Mouse (Mus musculus) embryonic facial prominence, embryonic 12.5 days (tissue): ENCODE measurements around the gene Tent5b. TPM values are rescaled to one million over a fixed set of nuclear protein-coding genes. Genes with fewer than 3 reads are reported as not detected.
"Not testable (repeated sequence)": the region's sequence is repeated elsewhere in the genome, so short reads cannot be mapped to it uniquely, and the experiment has no call there.

Experiments
- ATAC-seq: fragments of 200-750 bp; cut with Nextera tagmentation; 2 replicates; pipeline ENCODE4 v1.8.0; 2017; ENCODE audit not compliant: insufficient number of reproducible peaks, insufficient read depth, low FRiP score, low TSS enrichment
- H3K27ac ChIP-seq: fragments of 300-500 bp; sonication (generic); 2 replicates; pipeline ENCODE4 v1.5.1; 2016; ENCODE audit warnings: mild to moderate bottlenecking
- H3K27me3 ChIP-seq: fragments of 300-500 bp; sonication (generic); 2 replicates; pipeline ENCODE4 v1.6.1; 2016; ENCODE audit warnings: mild to moderate bottlenecking, moderate library complexity
- H3K36me3 ChIP-seq: fragments of 300-500 bp; sonication (generic); 2 replicates; pipeline ENCODE4 v1.6.1; 2016; ENCODE audit warnings: mild to moderate bottlenecking
- H3K4me1 ChIP-seq: fragments of 300-500 bp; sonication (generic); 2 replicates; pipeline ENCODE4 v1.6.1; 2016
- H3K4me2 ChIP-seq: fragments of 300-500 bp; sonication (generic); replicated peaks from 2 replicates; pipeline ENCODE4 v1.6.1; 2016; ENCODE audit warnings: mild to moderate bottlenecking, moderate library complexity
- H3K4me3 ChIP-seq: fragments of 300-500 bp; sonication (generic); 2 replicates; pipeline ENCODE4 v1.5.1; 2016; ENCODE audit warnings: mild to moderate bottlenecking
- H3K9ac ChIP-seq: fragments of 300-500 bp; sonication (generic); 2 replicates; pipeline ENCODE4 v1.6.1; 2016; ENCODE audit warnings: mild to moderate bottlenecking, moderate library complexity
- H3K9me3 ChIP-seq: fragments of 300-500 bp; sonication (generic); 2 replicates; pipeline ENCODE4 v1.6.1; 2016; ENCODE audit warnings: mild to moderate bottlenecking, moderate library complexity
- WGBS: fragments of 180-500 bp; shearing (Covaris S2); methylation state at CpG from one replicate; pipeline ENCODE4 v1.1.7; 2016; 5-methylcytosine and 5-hydroxymethylcytosine counted together
- polyA plus RNA-seq: library from polyadenylated mRNA; unstranded; fragments of >200 nt; fragmentation: Nextera tagmentation; extraction: Ambion mirVana; gene quantifications from 2 replicates; pipeline ENCODE4 v1.2.1, GENCODE M21; 2016

The Tent5b gene
- polyA plus RNA-seq, 1 experiment from 2014 or later: 2.1 TPM

- no peaks in the 10 kb centered on the region for H3K4me1 ChIP-seq
- peaks cover 30% of the 10 kb centered on the region for H3K27me3 ChIP-seq
- no peak for ATAC-seq
- H3K9ac ChIP-seq: no peak overlapping the region
- H3K4me3 ChIP-seq: no peak overlapping the region
- H3K9me3 ChIP-seq: no peaks in the 10 kb centered on the region
- WGBS: 82% methylated on average over 5 of the region's 5 CpGs
- no peaks in the 10 kb centered on the region for H3K36me3 ChIP-seq
- no peak overlapping the region for H3K4me2 ChIP-seq
- H3K27ac ChIP-seq: no peak overlapping the region
Measured at GRCm38 (mm10) chr4:133506573-133506972, 26.6 kb downstream of the Tent5b start.

- Histone ChIP-seq H3K9me3 (no peaks in the 10 kb centered on the region), H3K4me3 (no peak overlapping the region), H3K27ac (no peak overlapping the region), H3K4me1 (no peaks in the 10 kb centered on the region), H3K36me3 (no peaks in the 10 kb centered on the region), H3K9ac (no peak overlapping the region), H3K4me2 (no peak overlapping the region), H3K27me3 (peaks cover 12% of the 10 kb centered on the region)
- no peak for ATAC-seq
- WGBS: 79% methylated on average over 7 of the region's 7 CpGs
Measured at GRCm38 (mm10) chr4:133508990-133509389, 29.1 kb downstream of the Tent5b start.

GRCm38 (mm10) chr4:133511050-133511449 lies 31.1 kb downstream of the Tent5b start:
- no peak for ATAC-seq
- H3K4me1 ChIP-seq: no peaks in the 10 kb centered on the region
- H3K9me3 ChIP-seq: no peaks in the 10 kb centered on the region
- H3K4me2 ChIP-seq: no peak overlapping the region
- WGBS: 64% methylated on average over 5 of the region's 5 CpGs
- H3K9ac ChIP-seq: no peak overlapping the region
- H3K36me3 ChIP-seq: no peaks in the 10 kb centered on the region
- H3K4me3 ChIP-seq: no peak overlapping the region
- peaks cover 5% of the 10 kb centered on the region for H3K27me3 ChIP-seq
- H3K27ac ChIP-seq: no peak overlapping the region

- H3K36me3 ChIP-seq, H3K9ac ChIP-seq, H3K4me1 ChIP-seq, H3K4me2 ChIP-seq, H3K27ac ChIP-seq, ATAC-seq, H3K27me3 ChIP-seq, H3K9me3 ChIP-seq, H3K4me3 ChIP-seq: not testable (repeated sequence)
- 34% methylated on average over 5 of the region's 5 CpGs for WGBS
Measured at GRCm38 (mm10) chr4:133512511-133512910, 32.6 kb downstream of the Tent5b start.

- Histone ChIP-seq H3K27ac (no peak overlapping the region), H3K9ac (no peak overlapping the region), H3K36me3 (no peaks in the 10 kb centered on the region), H3K4me1 (no peaks in the 10 kb centered on the region), H3K9me3 (no peaks in the 10 kb centered on the region), H3K27me3 (peaks cover 12% of the 10 kb centered on the region), H3K4me2 (no peak overlapping the region), H3K4me3 (no peak overlapping the region)
- 0 out of 2 replicates have a peak, but pooled peaks have one; percentile 47 for ATAC-seq
- WGBS: 14% methylated on average over 8 of the region's 8 CpGs
Measured at GRCm38 (mm10) chr4:133512972-133513371, 33.0 kb downstream of the Tent5b start.

GRCm38 (mm10) chr4:133518601-133519368 lies 38.9 kb downstream of the Tent5b start, which contains the start of gene Kdf1:
Gene Kdf1, plus strand, starts transcription at chr4:133518963.
- H3K9me3 ChIP-seq: no peaks in the 10 kb centered on the region
- peak within 1 kb of the TSS; percentile 65 for H3K4me2 ChIP-seq
- H3K27me3 ChIP-seq: peaks cover 44% of the 10 kb centered on the region
- H3K36me3 ChIP-seq: no peaks in the 10 kb centered on the region
- peak; percentile 80 for ATAC-seq
- 4% methylated on average over 57 of the region's 69 CpGs for WGBS
- H3K9ac ChIP-seq: peak within 1 kb of the TSS; percentile 60
- peak within 1 kb of the TSS; percentile 49 for H3K4me3 ChIP-seq
- peaks cover 7% of the 10 kb centered on the region for H3K4me1 ChIP-seq
- peak within 1 kb of the TSS; percentile 41 for H3K27ac ChIP-seq

GRCm38 (mm10) chr4:133519369-133519665 lies 39.4 kb downstream of the Tent5b start:
- H3K27ac ChIP-seq: peak overlapping the region; percentile 41
- no peaks in the 10 kb centered on the region for H3K9me3 ChIP-seq
- peaks cover 44% of the 10 kb centered on the region for H3K27me3 ChIP-seq
- ATAC-seq: no peak
- WGBS: 4% methylated on average over 25 of the region's 25 CpGs
- peaks cover 7% of the 10 kb centered on the region for H3K4me1 ChIP-seq
- peak overlapping the region; percentile 65 for H3K4me2 ChIP-seq
- H3K9ac ChIP-seq: peak overlapping the region; percentile 60
- H3K36me3 ChIP-seq: no peaks in the 10 kb centered on the region
- peak overlapping the region; percentile 49 for H3K4me3 ChIP-seq

- H3K4me1 ChIP-seq: peaks cover 7% of the 10 kb centered on the region
- H3K9ac ChIP-seq: no peak overlapping the region
- no peak overlapping the region for H3K4me3 ChIP-seq
- H3K27ac ChIP-seq: no peak overlapping the region
- H3K36me3 ChIP-seq: no peaks in the 10 kb centered on the region
- peaks cover 44% of the 10 kb centered on the region for H3K27me3 ChIP-seq
- H3K9me3 ChIP-seq: no peaks in the 10 kb centered on the region
- H3K4me2 ChIP-seq: no peak overlapping the region
- ATAC-seq: no peak
- 68% methylated on average over 2 of the region's 2 CpGs for WGBS
Measured at GRCm38 (mm10) chr4:133521502-133521901, 41.6 kb downstream of the Tent5b start.

- no peak overlapping the region for H3K27ac ChIP-seq
- no peak overlapping the region for H3K9ac ChIP-seq
- 69% methylated on average over 16 of the region's 16 CpGs for WGBS
- H3K4me3 ChIP-seq: no peak overlapping the region
- H3K36me3 ChIP-seq: peaks cover 44% of the 10 kb centered on the region
- no peak for ATAC-seq
- no peaks in the 10 kb centered on the region for H3K9me3 ChIP-seq
- no peaks in the 10 kb centered on the region for H3K4me1 ChIP-seq
- H3K27me3 ChIP-seq: no peaks in the 10 kb centered on the region
- no peak overlapping the region for H3K4me2 ChIP-seq
Measured at GRCm38 (mm10) chr4:133527788-133528187, 47.9 kb downstream of the Tent5b start.

GRCm38 (mm10) chr4:133532777-133533176 lies 52.8 kb downstream of the Tent5b start:
- no peak for ATAC-seq

GRCm38 (mm10) chr4:133536081-133536480 lies 56.1 kb downstream of the Tent5b start:
- Histone ChIP-seq H3K27ac (no peak overlapping the region), H3K4me3 (no peak overlapping the region), H3K9ac (no peak overlapping the region), H3K4me1 (no peaks in the 10 kb centered on the region), H3K4me2 (no peak overlapping the region), H3K27me3 (no peaks in the 10 kb centered on the region), H3K36me3 (peaks cover 93% of the 10 kb centered on the region), H3K9me3 (no peaks in the 10 kb centered on the region)
- WGBS: 83% methylated on average over 3 of the region's 3 CpGs
- no peak for ATAC-seq

More at GRCm38 (mm10) chr4:133532777-133533176, 52.8 kb downstream of the Tent5b start:
- 90% methylated on average over 3 of the region's 3 CpGs for WGBS
- H3K27ac ChIP-seq: no peak overlapping the region
- H3K36me3 ChIP-seq: peaks cover 89% of the 10 kb centered on the region
- no peaks in the 10 kb centered on the region for H3K4me1 ChIP-seq
- H3K9me3 ChIP-seq: no peaks in the 10 kb centered on the region
- H3K27me3 ChIP-seq: no peaks in the 10 kb centered on the region
- H3K4me2 ChIP-seq: no peak overlapping the region
- H3K9ac ChIP-seq: no peak overlapping the region
- no peak overlapping the region for H3K4me3 ChIP-seq

GRCm38 (mm10) chr4:133536652-133537051 lies 56.7 kb downstream of the Tent5b start:
- Histone ChIP-seq H3K4me3 (no peak overlapping the region), H3K27ac (no peak overlapping the region), H3K4me2 (no peak overlapping the region), H3K9ac (no peak overlapping the region), H3K4me1 (no peaks in the 10 kb centered on the region), H3K27me3 (no peaks in the 10 kb centered on the region), H3K9me3 (no peaks in the 10 kb centered on the region), H3K36me3 (peaks cover 90% of the 10 kb centered on the region)
- WGBS: 90% methylated on average over 5 of the region's 5 CpGs
- ATAC-seq: no peak
